Mouse (Mus musculus): ENCODE measurements at regions not wholly inside any gene's neighbourhood (a gene's known extent, or its start where the extent isn't known, plus 50 kb on each side); places are given as distances from the start of the nearest gene placed in this dataset.

- TF ChIP-seq CTCF (IDR thresholded peaks at IDR 0.05; ENCODE audit: borderline replicate concordance, extremely low read depth, insufficient read depth, insufficient read length), result no peak
- TF ChIP-seq POLR2A (IDR thresholded peaks at IDR 0.05; ENCODE audit: borderline replicate concordance, extremely low read depth, insufficient read depth, insufficient read length, poor library complexity, severe bottlenecking), result no peak
Observed at GRCm38 (mm10) chr8:34625670-34626069, 514.1 kb upstream of the Gm10131 start.

Data from brain, embryonic 14.5 days (tissue).